ENCODE assay signal across 10 mouse cellular contexts in genomic region chr1:71651315-71651714, GRCm38 (mm10). TPM values are rescaled to one million over a fixed set of nuclear protein-coding genes. Genes with fewer than 3 reads are reported as not detected.
DNase-seq lines count a peak whose midpoint lies in the region; ATAC-seq and TF ChIP-seq lines count a peak whose summit lies in the region.
"Had no signal": no experiment of that assay in that cellular context is flagged by ENCODE, and none has a peak within 500 bp of the region (broad histone marks: within the 10 kb centered on the region; RNA-seq: fewer than 3 reads in every experiment).

No protein-coding gene starts in this region.

- peak overlapping the region; percentile 26 for H3K4me3 ChIP-seq in bone marrow, adult 2 months (replicated peaks; ENCODE audit: control insufficient read depth, low read depth, low read length)
- peak overlapping the region; percentile 20; the same call in 1 of the 2 replicates for H3K4me3 ChIP-seq in hindbrain, embryonic 11.5 days (ENCODE audit: low read depth, low read length)
- peak overlapping the region; percentile 18; the same call in 1 of the 2 replicates for H3K4me3 ChIP-seq in midbrain, embryonic 12.5 days

- no peaks in the 10 kb centered on the region for H3K27me3 ChIP-seq in hindbrain, embryonic 11.5 days (ENCODE audit: control insufficient read depth, insufficient read depth, low read length)
- H3K27me3 ChIP-seq in midbrain, embryonic 12.5 days: peaks cover 38% of the 10 kb centered on the region

- TF ChIP-seq CTCF in bone marrow, adult 2 months (IDR thresholded peaks at IDR 0.05; ENCODE audit: control insufficient read depth, insufficient read depth, low read length): no peak

- DNase-seq in heart, postnatal 10 days: peak; percentile 8 to 15
- DNase-seq in heart, adult 18-20 months: no peak
- peak; percentile 25 for DNase-seq in hindbrain, embryonic 11.5 days (ENCODE audit: low spot score)
- DNase-seq in left cerebral cortex, adult 9 months (ENCODE audit: low spot score in 2 of 2): no peak
- no peak for DNase-seq in T-cell, adult 2 months (ENCODE audit: low spot score)
- DNase-seq in urinary bladder, postnatal 4 days (ENCODE audit: low spot score in 2 of 2): no peak
- DNase-seq: cerebellum, postnatal 36 days had no signal

- TF ChIP-seq POLR2A in bone marrow, adult 2 months (IDR thresholded peaks at IDR 0.05; ENCODE audit: borderline replicate concordance, control insufficient read depth, low read depth, low read length): no peak

- WGBS in bone marrow, adult 2 months: 63% methylated on average over 9 of the region's 9 CpGs
- WGBS in hindbrain, embryonic 11.5 days: 40% methylated on average over 9 of the region's 9 CpGs
- WGBS in midbrain, embryonic 12.5 days: 48% methylated on average over 9 of the region's 9 CpGs

- intact Hi-C loops in heart, postnatal 10 days (cut with DNase I): loop anchor here (5.0 kb wide), 3 partner anchors 116 to 471 kb away; no protein-coding TSS in a partner anchor

- no peaks in the 10 kb centered on the region for H3K36me3 ChIP-seq in hindbrain, embryonic 11.5 days (ENCODE audit: control insufficient read depth, insufficient read depth, low read length)
- peaks cover 15% of the 10 kb centered on the region; the same call in 1 of the 2 replicates for H3K36me3 ChIP-seq in midbrain, embryonic 12.5 days

- no peaks in the 10 kb centered on the region for H3K4me1 ChIP-seq in bone marrow, adult 2 months (ENCODE audit: control insufficient read depth, insufficient read depth, low read length)
- 0 out of 2 replicates have a peak, but pooled peaks cover 5% of the 10 kb centered on the region for H3K4me1 ChIP-seq in hindbrain, embryonic 11.5 days (replicated peaks; ENCODE audit: control insufficient read depth, insufficient read depth, low read length)
- H3K4me1 ChIP-seq in midbrain, embryonic 12.5 days: peaks cover 13% of the 10 kb centered on the region

- no peaks in the 10 kb centered on the region for H3K9me3 ChIP-seq in hindbrain, embryonic 11.5 days (ENCODE audit: control insufficient read depth, low read length)
- no peaks in the 10 kb centered on the region for H3K9me3 ChIP-seq in midbrain, embryonic 12.5 days

- no peak overlapping the region for H3K9ac ChIP-seq in hindbrain, embryonic 11.5 days (ENCODE audit: low read depth, low read length)
- H3K9ac ChIP-seq in midbrain, embryonic 12.5 days (replicated peaks): no peak overlapping the region

- H3K4me2 ChIP-seq in hindbrain, embryonic 11.5 days (replicated peaks; ENCODE audit: low read depth, low read length): peak overlapping the region; percentile 27
- peak overlapping the region; percentile 32 for H3K4me2 ChIP-seq in midbrain, embryonic 12.5 days (replicated peaks)

- ATAC-seq in hindbrain, embryonic 11.5 days (ENCODE audit: low FRiP score): no peak
- no peak for ATAC-seq in midbrain, embryonic 12.5 days (ENCODE audit: low FRiP score, low read depth)

- no peak overlapping the region for H3K27ac ChIP-seq in bone marrow, adult 2 months (ENCODE audit: control insufficient read depth, insufficient read depth, low read depth, low read length, poor library complexity)
- no peak overlapping the region for H3K27ac ChIP-seq in hindbrain, embryonic 11.5 days (ENCODE audit: low read depth, low read length)
- H3K27ac ChIP-seq in midbrain, embryonic 12.5 days (replicated peaks): no peak overlapping the region

RNA-seq across cellular contexts. Expression of gene Fn1, which starts 1.7 kb away (rescaled TPM):
- total RNA-seq in heart, postnatal 10 days (2021): 100 to 1,000 TPM; 342 to 377 TPM
- total RNA-seq in heart, adult 18-20 months (2021): 10 to 100 TPM; 48.4 to 59.7 TPM
- 31.6 and 112 TPM in 2 replicates for polyA plus RNA-seq in bone marrow, adult 2 months (2011; ENCODE audit: insufficient read depth, insufficient read length, low replicate concordance, missing spikeins)
- polyA plus RNA-seq in hindbrain, embryonic 11.5 days (2014; fragmentation: Nextera tagmentation; extraction: Ambion mirVana): 80.2 and 85.4 TPM in 2 replicates
- 91.1 and 108 TPM in 2 replicates for polyA plus RNA-seq in midbrain, embryonic 12.5 days (2016; fragmentation: Nextera tagmentation; extraction: Ambion mirVana)
- total RNA-seq: MEL had no signal

Comparison
In these comparisons a context has a peak if more than half of its experiments do, and no peak if none do; other contexts are left out.
1. DNase-seq: peak in heart, postnatal 10 days (2 of 2) and hindbrain, embryonic 11.5 days (single experiment); none in heart, adult 18-20 months (0 of 2), left cerebral cortex, adult 9 months (0 of 2), T-cell, adult 2 months (single experiment) and urinary bladder, postnatal 4 days (0 of 2).
2. Peak in every context shown above with its lines, with median percentiles within 50 percentile points of each other: H3K4me3 ChIP-seq.